Mouse (Mus musculus): ENCODE results near the gene Ntn4. TPM values are rescaled to one million over a fixed set of nuclear protein-coding genes. Genes with fewer than 3 reads are reported as not detected.

The Ntn4 gene
- polyA plus RNA-seq, 2 experiments from 2014 or later: 0.24 to 1.4 TPM

DNA sequence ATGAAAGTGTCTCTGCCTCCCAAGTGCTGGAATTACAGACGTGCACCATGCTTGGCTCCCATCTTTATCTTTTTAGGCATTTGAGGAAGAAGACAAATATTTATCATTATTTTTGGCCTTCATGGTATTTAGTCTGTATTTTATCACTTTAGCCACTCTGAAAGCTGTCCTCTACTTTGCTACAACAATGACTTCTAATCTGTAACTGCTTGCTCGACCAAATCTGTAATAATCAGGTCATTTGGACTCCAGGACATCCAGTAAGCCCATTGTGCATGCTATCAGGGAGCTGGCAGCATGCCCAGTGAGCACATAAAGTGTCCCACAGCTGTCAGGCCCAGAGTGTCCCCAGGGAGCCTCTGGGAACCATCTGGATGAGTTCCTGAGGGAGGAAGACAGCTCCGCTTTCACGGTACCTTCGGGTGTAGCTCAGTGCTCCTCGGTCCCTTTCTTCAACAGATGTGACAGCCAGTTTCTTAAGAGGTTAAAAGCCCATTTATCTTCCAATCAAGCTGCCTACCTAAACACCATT, 95.7 kb downstream of the Ntn4 start:
- no peak for ATAC-seq

DNA sequence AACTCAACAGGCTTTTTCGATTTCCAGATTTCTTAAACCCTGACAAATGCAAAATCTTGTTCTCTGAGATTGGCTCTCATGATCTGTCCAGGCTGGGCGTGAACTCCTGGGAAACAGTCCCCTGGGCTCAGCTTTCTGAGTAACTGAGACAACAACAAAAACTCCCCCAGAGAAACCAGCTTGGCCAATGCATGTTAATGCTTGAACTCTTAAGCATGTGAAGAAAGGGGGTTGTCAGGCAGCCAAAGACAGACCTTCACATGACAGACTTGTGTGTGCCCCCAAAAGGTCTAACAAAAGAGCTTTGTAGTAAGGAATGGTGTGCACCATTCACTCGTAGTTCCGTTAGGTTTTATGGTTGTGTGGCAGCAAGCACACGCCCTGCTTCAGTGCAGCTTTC, 96.6 kb downstream of the Ntn4 start:
- ATAC-seq: no peak

DNA sequence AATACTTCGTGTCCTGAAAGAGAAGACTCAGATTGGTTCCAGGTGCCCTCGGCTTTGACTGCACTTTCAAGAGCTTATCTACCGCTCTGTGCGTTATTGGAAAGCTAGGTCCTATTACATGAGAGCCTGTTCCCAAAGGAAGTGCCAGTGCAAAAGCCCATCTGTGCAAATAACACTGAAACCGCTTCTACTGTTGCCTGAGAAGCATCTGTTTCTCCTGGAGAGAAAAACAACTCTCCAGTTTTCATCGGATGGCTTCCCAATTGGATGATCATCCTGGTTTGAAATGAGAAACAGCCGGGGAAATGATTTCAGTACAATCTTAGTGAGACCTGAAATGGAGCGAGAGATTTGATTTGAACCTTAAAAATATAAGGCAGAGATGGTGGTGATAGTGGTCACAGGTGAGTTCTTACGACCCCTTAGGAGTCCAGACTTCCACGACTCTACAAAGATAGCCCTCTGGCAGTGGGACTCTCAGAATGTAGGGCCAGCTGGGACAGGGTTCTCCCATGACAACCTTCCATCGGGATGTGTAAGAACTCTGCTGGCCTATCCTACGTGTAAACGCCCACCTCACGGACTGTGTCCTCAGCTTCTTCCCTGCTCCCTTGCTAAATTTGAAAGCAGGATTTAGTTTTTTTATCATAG, 101.1 kb downstream of the Ntn4 start:
- ATAC-seq: no peak

DNA sequence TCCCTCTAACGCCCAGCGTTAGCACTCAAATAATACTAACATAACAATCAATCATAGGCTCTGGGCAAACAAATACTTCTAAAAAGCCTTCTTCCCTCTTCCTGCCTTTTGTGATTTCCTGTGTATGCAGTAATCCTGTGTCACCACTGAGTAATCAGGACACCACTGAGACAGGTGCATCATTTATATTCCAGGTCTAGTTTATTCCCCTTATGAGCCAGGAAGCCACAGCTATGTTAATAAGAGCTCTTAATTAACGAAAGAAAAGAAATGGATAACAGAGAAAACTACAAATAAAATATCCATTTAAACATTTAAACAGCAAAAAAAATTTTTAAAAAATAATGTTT, 101.6 kb downstream of the Ntn4 start:
- ATAC-seq: no peak

DNA sequence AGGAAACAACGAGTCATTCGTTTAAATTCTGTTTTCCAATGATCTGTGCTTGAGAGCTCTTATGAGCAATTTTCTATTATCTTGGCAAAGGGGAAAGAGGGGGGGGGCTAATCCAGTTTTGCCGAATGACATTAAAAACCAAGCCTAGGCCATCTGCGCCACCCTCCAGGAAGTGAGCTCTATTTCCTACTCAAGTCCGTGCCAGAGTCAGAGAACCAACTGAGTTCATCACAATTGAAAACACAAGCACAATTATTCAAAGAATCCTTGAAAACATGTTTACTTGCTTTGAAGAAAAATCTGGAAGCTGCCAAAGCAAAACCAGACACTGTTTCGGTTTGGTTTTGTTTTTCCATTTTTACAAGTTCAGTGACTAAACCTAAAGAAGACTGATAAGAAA, 102.1 kb downstream of the Ntn4 start:
- ATAC-seq: no peak

DNA sequence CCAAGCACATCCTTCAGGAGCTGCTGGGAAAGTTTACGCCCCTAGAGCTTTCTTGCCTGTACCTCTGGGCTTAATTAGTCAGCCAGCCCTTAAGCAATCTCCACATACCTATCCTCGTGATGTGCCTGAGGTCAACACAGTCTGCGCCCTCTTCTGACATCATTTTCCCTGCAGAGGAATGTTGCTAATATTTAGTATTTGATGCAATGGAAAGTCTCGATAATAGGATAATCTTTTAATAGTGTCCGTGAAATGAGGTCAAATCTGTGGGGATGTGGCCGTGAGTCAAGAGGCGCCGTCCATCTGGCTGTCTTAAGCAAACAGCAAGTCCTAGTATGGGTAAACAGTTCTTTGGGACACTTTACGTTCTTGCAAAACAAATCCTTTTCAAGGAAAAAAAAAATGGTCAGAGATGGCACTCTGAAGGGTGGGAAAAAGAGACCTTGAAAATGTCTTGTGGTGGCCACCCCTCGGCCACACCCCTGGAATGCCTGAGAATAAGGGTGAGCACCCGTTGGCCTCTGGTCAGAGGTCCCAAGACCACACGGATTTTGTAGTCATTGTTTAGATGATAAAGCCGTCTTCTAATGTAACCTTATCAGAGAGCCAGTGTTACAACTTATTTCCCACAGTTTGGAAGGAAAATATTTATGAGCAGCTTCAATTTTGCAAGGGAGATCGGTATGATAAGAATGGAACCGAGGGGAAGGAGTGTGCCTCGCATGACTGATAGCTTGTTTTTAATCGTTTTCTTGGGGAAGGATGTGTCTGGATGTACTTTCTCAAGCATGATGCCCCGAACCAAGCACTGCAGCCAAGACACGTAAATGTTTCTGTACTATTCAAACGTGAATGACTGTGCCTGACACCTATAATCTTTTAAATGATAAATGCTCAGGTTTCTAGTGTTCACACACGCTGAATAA, 109.0 kb downstream of the Ntn4 start:
- no peak for ATAC-seq

DNA sequence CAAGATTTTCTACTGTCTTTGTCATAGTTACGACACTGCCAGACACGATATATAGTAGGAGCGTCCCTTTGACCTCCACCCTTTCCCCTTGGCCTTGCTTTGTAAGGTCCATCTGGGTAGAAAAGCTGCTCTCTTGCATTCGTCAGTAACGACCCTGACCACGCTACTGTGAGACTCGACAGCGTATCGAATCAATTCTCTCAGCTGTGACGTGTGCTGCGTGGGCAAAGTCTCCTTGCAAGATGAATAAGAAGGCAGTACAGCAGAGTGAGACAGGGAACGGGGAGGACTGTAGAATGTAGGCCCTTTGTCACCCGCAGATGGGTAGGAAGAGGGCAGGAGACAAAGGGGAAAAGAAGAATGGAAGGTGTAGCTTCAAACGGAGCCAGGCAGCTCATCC, 110.8 kb downstream of the Ntn4 start:
- no peak for ATAC-seq

DNA sequence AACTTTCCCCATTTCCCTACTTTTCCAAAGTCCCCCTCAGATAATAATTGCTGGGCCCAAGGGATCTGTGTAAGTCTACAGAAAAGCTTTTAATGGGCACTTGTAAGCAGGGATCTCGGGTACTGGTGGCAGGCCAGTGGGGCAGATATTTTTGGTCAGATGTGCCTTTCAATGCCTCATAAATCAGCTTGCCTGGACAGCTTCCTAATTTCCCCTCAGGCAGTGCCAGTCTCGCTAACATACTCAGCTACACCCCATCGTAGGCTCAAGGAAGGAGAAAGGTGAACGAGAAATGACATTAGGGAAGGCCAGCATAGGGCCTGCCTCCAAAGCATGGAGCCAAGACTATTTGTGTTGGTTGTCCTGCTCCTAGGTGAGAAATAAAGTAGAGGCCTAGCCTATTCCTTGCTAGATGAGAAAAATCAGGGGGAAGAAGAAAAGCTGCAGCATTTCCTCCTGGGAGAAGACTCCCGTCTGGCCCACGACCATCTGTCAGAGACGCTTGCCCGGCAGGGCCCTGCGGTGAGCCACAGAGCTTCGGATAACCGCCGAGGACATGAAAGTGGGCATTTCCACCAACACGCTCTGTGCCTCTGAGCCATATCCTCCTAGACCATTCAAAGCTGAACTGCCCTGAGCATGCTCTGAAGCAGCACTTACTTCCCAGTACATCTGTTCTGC, 113.4 kb downstream of the Ntn4 start:
- ATAC-seq: no peak

DNA sequence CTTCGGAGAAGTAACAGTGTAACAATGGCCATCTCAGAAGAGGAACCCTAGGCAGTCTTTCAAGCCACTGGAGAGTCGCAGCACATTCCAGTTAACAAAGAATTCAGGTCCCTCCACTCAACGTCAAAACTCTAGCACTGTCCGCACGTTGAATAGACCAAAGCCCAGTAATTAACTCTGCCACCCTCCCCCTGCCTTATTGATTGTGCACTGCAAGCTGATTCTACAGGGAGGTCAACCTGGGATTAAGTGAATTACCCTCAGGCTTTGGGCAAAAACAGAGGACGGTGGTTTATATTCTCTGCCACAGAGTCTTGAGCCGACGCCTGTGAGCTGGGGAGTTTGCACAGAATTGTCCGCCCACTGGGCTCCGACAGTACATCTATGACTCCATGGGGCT, 115.7 kb downstream of the Ntn4 start:
- ATAC-seq: no peak

DNA sequence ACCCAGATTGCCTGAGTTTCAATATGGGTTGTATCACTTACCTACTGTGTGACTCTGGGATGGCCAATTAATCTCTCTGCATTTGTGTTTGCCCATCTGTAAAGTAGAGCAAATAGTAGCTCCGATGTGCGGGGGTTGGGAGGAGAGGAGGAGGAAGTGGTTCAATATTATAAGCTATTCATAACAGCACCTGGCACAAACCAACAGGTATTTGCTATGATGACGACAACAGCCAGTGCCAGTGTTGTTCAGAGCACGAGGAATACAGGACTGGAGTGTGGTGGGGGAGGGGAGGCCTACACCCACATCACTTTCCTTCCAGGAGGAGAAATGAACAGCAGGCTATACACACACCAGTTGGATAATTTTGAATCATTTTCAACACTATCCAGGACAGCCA, 119.2 kb downstream of the Ntn4 start:
- ATAC-seq: no peak

DNA sequence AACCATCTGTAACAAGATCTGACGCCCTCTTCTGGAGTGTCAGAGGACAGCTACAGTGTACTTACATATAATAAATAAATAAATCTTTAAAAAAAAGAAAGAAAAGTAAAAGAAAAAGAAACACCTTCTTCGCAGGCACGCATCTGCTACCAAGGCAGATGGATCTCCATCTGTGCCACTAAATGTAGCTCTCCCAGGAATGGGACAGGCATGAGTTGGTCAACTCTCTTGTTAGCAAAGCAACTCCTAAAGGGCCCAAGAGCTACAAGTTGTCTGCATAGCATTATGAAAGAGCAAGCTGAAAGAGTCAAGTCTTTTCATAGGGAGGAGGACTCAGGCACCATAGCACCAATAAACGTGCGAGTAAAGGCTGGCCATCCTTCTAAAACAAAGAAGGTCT, 119.9 kb downstream of the Ntn4 start:
- ATAC-seq: no peak

DNA sequence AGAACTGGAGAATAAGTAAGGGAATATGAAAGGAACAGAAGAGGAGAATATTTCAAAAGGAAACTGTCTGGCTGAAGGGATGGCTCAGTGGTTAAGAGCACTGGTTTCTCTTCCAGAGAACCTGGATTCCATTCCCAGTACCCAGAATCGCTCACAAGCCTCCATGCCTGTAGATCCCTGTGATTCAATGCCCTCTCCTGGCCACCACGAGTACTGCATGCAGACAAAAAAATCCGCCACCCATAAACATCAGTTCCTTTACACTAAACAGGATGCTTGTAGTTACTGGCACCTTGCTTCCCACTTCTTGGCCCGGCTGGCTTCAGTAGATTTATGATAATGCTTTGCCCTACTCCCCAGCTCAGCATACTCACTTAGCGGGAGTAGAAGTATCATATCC, 122.6 kb downstream of the Ntn4 start:
- peak; percentile 57 for ATAC-seq

DNA sequence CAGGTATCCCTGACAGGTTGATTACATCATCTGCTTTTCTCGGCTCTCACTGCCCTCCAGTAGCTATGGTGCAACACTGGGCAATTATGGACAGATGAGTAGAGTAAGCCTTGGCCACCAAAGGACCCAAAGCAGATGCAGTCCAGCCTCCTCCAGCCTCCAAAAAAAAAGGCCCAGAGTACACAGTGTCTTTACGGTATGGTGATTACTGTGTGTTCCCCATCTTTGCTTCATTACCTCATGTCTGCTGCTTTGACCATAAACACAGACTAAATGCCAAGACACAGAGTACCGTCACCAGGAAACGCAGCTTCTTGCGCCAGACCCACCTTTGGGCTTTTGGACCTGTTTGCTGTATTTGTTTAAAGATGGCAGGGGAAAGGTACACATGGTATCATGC, 125.7 kb downstream of the Ntn4 start:
- no peak for ATAC-seq

DNA sequence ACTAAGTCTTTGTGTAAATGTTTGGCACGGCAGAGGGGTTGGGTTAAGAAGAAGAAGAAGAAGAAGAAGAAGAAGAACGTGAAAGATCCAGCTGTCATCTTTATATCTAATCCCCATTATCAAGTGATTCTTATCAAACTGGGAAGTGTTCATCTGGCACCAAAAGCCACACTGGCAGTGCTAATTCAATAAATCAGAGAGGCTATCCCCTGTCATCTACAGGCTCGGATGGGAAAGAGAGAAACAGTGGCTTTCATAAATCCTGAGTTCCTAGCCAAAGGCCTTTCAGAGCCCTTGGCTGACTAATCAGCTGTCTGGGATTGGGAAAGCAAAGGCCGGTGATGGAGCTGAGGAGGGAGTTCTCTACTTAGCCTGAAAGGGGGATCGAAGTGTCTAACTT, 126.8 kb downstream of the Ntn4 start:
- ATAC-seq: no peak

DNA sequence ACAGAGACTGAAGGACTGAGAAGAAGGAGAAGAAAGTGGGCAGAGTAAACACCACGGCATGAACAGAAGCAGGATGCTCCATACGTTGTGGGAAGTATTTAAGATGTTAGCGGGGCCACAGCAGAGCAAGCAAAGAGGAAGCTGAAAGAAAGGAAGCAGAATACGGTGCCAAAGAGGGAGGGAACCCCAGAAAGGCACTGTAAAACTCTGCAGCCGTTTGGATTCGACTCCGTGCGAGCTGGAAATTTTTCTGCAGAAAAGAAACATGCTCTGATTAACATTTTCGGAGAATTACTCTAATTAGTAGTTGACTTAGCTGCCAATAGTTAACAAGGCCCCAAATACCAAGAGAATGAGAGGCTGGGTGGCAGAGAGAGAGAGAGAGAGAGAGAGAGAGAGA, 127.7 kb downstream of the Ntn4 start:
- no peak for ATAC-seq

DNA sequence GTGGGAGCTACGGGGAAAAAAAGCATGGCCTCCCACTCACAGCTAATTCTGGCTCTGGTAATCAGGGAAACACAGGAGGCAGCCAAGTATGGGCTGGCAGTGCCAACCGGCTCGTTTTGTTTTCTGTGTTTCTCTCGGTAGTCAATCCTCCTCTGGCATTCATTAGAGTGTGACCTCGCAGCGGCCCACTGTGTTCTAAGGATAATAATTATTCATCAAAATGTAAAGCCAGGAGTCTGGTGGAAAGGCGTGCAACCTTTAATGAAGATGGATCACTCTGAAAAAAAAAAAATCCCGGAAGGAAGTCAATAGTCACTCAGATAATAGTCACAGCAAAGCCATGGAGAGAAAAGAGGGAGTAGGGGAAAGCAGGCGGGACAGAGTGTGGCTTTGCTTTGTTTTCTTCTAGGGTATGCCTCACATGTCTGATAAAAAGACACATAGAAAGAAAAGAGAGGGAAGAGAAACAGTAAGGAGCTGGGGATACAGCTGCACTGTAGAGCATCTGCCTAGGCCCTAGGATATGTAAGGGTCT, 131.5 kb downstream of the Ntn4 start:
- no peak for ATAC-seq

DNA sequence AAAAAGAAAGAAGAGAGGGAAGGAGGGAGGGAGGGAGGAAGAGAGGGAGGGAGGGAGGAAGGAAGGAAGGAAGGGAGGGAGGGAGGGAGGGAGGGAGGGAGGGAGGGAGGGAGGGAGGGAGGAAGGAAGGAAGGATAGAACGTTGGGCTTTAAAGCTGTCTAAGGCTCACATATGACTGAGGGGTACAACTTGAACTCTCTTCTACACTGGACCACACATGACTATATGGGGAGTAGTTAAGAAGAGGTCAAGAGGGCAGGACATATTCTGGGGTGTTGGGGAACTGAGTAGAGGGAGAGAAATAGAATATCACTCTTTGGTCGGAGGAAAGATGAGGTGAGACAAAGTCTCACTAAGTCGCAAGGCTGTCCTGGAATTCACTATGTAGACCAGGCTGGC, 132.0 kb downstream of the Ntn4 start:
- no peak for ATAC-seq

DNA sequence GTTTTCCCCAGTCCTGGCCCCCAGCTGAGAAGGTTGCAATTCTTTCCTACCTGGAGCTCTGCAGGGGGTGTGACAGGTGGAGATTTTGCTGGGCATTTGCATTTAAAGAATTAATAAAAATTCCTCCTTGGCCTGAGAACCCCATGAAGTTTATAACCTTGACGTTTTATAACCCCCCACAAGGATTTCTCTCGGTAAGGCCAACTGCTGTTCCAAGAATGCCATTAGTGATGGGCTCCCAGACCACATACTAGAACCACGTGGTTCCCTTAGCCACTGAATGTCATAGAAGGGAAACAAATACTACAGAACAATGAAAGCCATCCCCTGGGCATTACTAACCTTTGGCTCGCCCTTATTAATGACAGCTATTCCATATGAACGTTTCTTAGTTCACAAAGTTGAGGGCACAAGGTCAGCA, 136.3 kb downstream of the Ntn4 start:
- no peak for ATAC-seq

DNA sequence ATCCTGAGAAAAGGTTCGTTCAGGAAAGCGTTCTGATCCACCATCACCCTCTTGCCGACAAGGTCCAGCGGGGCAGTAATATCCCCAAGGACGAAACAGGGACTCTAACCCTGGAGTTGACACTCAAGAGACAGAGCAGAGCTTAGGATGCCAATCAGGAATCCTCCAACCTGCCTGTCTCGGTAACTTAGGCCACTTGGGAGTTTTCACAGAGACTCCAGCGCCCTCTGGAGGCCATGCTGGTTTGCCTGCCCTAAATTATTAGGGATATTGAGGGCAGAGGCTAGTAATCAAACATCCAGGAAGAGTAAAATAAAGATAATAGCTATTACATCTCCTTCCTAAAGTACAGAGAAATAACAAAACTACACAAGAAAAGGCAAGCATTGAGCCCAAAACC, 136.9 kb downstream of the Ntn4 start:
- no peak for ATAC-seq

DNA sequence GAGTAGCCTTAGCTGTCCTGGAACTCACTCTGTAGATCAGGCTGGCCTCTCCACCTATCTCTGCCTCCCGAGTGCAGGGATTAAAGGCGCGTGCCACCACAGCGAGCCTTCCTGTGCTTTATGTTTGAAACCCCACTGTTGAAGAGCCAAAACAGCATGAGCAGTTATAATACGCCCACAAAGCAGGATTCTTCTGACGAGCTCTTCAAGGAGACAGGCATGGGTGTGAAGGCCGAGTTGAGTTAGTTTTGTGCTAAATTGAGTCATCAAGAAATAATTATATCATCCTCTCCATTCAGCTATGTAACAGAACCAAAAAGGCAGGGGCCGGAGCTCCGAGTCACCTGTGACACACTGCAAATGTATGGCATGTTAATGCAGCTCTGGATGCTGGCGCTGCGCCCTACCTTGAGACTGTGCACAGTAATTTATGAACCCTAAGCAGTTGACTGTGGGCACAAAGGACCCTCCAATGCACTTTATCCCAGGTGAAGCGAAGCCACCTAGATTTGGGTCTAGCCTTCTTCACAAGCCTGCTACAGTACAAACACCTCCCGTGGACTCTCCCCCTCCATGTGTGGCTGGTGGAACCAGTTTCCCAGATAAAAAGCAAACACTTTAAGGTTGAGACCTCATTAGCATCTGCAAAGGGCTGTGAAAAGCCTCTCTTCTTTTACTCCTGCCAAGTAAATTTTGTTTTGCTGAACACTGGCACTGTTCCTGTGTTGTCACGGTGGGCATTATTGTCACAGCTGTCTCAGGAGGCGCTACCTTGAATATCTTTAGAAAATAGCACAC, 142.9 kb downstream of the Ntn4 start:
- ATAC-seq: no peak

All from activated CD4-positive, CD25-positive, alpha-beta regulatory T cell, adult 4 months (primary cell).